Mouse (Mus musculus): ENCODE results near the gene Gm9573.

The Gm9573 gene

GRCm38 (mm10) chr17:35626537-35626936, at the start of gene Gm9573:
Gene Gm9573, minus strand, starts transcription at chr17:35626637.
- no peak for DNase-seq (ENCODE audit: low read depth, low spot score)

- DNase-seq (ENCODE audit: low read depth, low spot score) = peak; percentile 93
Measured at GRCm38 (mm10) chr17:35673416-35674035, 47.1 kb upstream of the Gm9573 start, which contains the start of gene Gtf2h4. Gene Gtf2h4, minus strand, starts transcription at chr17:35673739.

- no peak for DNase-seq (ENCODE audit: low read depth, low spot score)
Measured at GRCm38 (mm10) chr17:35672527-35672926, 46.1 kb upstream of the Gm9573 start.

GRCm38 (mm10) chr17:35671846-35672245, 45.4 kb upstream of the Gm9573 start:
- DNase-seq (ENCODE audit: low read depth, low spot score) = no peak

- DNase-seq (ENCODE audit: low read depth, low spot score) = no peak
Measured at GRCm38 (mm10) chr17:35669731-35670130, 43.3 kb upstream of the Gm9573 start.

- peak; percentile 97 for DNase-seq (ENCODE audit: low read depth, low spot score)
Measured at GRCm38 (mm10) chr17:35667334-35668065, 41.1 kb upstream of the Gm9573 start, which contains the start of gene Vars2. Gene Vars2, minus strand, starts transcription at chr17:35667592.

- no peak for DNase-seq (ENCODE audit: low read depth, low spot score)
Measured at GRCm38 (mm10) chr17:35666851-35667256, 40.4 kb upstream of the Gm9573 start.

- DNase-seq (ENCODE audit: low read depth, low spot score) = peak; percentile 33
Measured at GRCm38 (mm10) chr17:35665957-35666515, 39.6 kb upstream of the Gm9573 start.

- no peak for DNase-seq (ENCODE audit: low read depth, low spot score)
Measured at GRCm38 (mm10) chr17:35653086-35653485, 26.6 kb upstream of the Gm9573 start.

- no peak for DNase-seq (ENCODE audit: low read depth, low spot score)
Measured at GRCm38 (mm10) chr17:35649429-35649828, 23.0 kb upstream of the Gm9573 start.

GRCm38 (mm10) chr17:35643609-35644236, 17.3 kb upstream of the Gm9573 start, which contains the start of gene Mucl3:
Gene Mucl3, minus strand, starts transcription at chr17:35643695.
- DNase-seq (ENCODE audit: low read depth, low spot score) = no peak

GRCm38 (mm10) chr17:35639352-35639751, 12.9 kb upstream of the Gm9573 start:
- no peak for DNase-seq (ENCODE audit: low read depth, low spot score)

GRCm38 (mm10) chr17:35638475-35639190, 12.2 kb upstream of the Gm9573 start:
- DNase-seq (ENCODE audit: low read depth, low spot score) = peak; percentile 84

- DNase-seq (ENCODE audit: low read depth, low spot score) = peak; percentile 53
Measured at GRCm38 (mm10) chr17:35636363-35636762, 9.9 kb upstream of the Gm9573 start.

GRCm38 (mm10) chr17:35635699-35636111, 9.3 kb upstream of the Gm9573 start:
- DNase-seq (ENCODE audit: low read depth, low spot score) = peak; percentile 81

- peak; percentile 31 for DNase-seq (ENCODE audit: low read depth, low spot score)
Measured at GRCm38 (mm10) chr17:35635202-35635601, 8.8 kb upstream of the Gm9573 start.

GRCm38 (mm10) chr17:35633992-35634391, 7.6 kb upstream of the Gm9573 start:
- DNase-seq (ENCODE audit: low read depth, low spot score) = no peak

- DNase-seq (ENCODE audit: low read depth, low spot score) = peak; percentile 26
Measured at GRCm38 (mm10) chr17:35617127-35617526, 9.3 kb downstream of the Gm9573 start.

GRCm38 (mm10) chr17:35601736-35602354, 24.6 kb downstream of the Gm9573 start:
- DNase-seq (ENCODE audit: low read depth, low spot score) = no peak

- no peak for DNase-seq (ENCODE audit: low read depth, low spot score)
Measured at GRCm38 (mm10) chr17:35601249-35601648, 25.2 kb downstream of the Gm9573 start, which contains the start of gene Sfta2. Gene Sfta2, plus strand, starts transcription at chr17:35601549.

- DNase-seq (ENCODE audit: low read depth, low spot score) = no peak
Measured at GRCm38 (mm10) chr17:35597399-35597798, 29.0 kb downstream of the Gm9573 start.
